Mouse (Mus musculus): ENCODE measurements at regions not wholly inside any gene's neighbourhood (a gene's known extent, or its start where the extent isn't known, plus 50 kb on each side); places are given as distances from the start of the nearest gene placed in this dataset.

DNA sequence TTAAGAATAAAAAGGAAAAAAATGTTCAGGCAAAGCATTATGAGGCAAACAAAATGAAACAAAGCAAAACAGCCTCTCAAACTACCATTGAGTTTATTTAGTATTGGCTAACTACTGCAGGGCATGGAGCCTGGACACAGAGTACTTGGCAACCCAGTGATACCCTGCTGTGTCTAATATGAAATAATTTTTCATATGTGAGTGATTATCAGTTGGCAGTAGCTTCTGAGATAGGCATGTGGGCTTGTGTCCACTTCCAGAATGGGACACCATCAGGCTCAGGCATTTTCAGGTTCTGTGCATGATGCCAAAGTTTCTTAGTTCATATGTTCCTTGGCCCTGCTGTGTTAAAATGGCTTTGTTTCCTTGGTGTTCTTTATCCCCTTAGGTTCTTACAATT lies 879.0 kb upstream of the Epha6 start:
- ATAC-seq (replicated peaks; ENCODE audit: low FRiP score, poor library complexity, severe bottlenecking), result no peak

DNA sequence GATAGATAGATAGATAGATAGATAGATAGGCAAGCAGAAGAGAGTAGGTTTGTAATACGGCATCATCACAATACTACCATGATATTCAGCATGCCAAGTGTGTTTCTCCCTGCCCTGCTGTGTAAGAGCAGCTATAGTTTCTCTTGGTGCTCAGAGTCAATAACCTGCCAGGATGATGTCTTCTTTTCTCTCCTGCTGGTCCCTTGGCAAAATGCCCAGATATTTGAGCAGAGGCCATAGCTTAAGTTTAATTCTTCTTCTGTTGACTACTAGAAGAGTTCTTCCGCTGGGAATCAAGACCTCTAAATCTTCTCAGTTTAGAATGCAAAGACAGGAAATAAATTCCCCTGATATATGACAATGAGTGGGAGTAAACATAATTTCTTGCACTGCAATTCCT lies 836.5 kb upstream of the Epha6 start:
- no peak for ATAC-seq (replicated peaks; ENCODE audit: low FRiP score, poor library complexity, severe bottlenecking)

DNA sequence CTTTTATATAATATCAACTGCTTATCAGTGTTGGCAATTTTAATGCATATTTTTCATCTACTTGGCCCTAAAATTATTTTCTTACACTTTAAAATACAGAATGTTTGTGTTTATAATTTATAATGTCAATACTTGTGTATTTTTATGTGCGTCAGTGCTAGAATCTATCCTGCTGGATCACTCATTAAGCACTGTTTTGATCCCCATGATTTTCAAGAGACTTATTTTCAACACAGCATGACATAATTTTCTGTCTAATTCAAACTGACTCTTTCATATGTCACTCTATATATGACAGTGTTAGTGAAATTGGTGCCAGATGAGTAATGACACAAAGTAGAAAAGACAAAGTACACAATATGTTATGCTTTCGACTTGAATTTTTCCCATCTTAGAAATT lies 795.9 kb upstream of the Epha6 start:
- ATAC-seq (replicated peaks; ENCODE audit: low FRiP score, poor library complexity, severe bottlenecking), result no peak

DNA sequence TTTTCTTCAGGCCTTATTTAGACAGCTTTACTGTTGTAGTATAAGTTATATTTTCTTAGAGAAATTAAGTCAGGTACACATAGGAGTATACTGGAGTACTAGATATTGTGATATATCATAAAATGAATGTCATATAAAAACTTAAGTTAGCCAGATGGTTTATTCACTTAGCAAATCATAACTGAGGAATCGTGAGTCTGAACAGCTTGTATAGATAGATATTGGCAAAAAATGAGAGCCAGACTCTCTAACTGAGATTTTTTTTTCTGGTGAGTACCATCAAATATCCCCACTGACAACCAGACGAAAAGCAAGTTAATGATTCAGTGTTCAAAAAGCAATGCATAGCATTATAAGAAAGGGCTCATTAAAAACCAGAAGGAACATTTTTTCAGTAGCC lies 776.6 kb upstream of the Epha6 start:
- no peak for ATAC-seq (replicated peaks; ENCODE audit: low FRiP score, poor library complexity, severe bottlenecking)

DNA sequence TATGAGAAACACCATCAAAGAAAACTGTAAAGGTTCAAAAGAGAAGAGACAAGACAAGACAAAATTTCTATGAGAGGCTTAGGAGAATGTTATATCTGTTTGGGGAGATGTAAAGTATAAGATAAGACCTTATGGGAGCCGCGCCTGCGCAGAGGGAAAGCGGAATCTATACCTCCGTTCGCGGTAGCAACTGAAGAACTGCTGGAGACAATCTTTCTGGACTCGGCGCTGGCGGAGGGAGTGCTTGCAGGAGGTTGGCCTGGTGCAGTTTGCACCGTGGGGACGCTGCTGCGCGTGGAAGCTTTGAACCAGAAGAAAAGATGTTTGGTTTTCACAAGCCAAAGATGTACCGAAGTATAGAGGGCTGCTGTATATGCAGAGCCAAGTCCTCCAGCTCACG lies 771.6 kb upstream of the Epha6 start:
- ATAC-seq (replicated peaks; ENCODE audit: low FRiP score, poor library complexity, severe bottlenecking), result peak; percentile 92
